Mouse (Mus musculus) neural tube, postnatal 0 days (tissue): Measurements from ENCODE around the gene Ptprg. TPM values are rescaled to one million over a fixed set of nuclear protein-coding genes. Genes with fewer than 3 reads are reported as not detected.

Source experiments
- polyA plus RNA-seq: library from polyadenylated mRNA; unstranded; fragments of >200 nt; fragmentation: Nextera tagmentation; extraction: Ambion mirVana; gene quantifications from 2 replicates; pipeline ENCODE4 v1.2.1, GENCODE M21; 2015

Ptprg gene
- 29.1 and 33.3 TPM in 2 replicates for polyA plus RNA-seq

DNA sequence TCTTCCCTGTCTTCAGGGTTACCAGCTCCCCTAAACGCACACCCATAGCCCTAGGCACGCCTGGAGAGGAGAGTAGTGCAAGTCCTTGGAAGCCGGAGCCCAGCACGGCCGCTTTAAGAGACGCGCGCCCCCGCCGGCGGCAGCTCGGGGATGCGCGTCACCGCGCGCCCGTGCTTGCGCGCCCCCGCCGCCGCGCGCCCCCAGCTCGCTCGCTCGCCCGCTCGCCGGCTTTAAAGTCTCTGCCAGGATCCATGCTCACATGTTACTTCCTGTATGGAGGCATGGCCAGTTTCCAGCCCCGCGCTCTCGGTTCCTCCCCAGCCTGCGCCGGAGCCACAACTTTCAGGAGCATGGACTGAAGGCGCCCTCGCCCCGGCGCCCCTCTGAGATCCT is at the start of gene Ptprg:
Ptprg (plus strand) TSS at position 260 of the 393 bp plus-strand sequence.

DNA sequence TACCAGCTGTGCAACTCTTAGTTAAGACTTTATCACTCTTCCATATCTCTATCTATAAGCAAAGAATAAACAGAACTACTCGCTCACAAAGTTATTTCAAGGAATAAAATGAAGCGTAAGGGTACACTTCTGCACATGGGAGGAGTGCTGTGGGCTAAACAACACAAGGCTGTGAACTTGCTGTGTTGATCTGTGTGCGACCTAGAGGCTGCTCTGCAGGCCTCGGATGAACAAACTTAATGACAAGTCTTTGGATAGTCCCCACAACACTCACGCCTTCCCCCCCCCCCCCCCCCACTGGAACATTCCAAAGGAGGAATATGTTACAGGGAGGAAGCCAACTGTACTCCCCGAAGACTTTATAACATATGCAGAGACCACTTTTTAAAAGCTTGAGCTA is 730.3 kb downstream of the Ptprg start, which contains the start of gene Gm49355:
Gm49355 (plus strand) TSS at position 336 of the 400 bp plus-strand sequence.

DNA sequence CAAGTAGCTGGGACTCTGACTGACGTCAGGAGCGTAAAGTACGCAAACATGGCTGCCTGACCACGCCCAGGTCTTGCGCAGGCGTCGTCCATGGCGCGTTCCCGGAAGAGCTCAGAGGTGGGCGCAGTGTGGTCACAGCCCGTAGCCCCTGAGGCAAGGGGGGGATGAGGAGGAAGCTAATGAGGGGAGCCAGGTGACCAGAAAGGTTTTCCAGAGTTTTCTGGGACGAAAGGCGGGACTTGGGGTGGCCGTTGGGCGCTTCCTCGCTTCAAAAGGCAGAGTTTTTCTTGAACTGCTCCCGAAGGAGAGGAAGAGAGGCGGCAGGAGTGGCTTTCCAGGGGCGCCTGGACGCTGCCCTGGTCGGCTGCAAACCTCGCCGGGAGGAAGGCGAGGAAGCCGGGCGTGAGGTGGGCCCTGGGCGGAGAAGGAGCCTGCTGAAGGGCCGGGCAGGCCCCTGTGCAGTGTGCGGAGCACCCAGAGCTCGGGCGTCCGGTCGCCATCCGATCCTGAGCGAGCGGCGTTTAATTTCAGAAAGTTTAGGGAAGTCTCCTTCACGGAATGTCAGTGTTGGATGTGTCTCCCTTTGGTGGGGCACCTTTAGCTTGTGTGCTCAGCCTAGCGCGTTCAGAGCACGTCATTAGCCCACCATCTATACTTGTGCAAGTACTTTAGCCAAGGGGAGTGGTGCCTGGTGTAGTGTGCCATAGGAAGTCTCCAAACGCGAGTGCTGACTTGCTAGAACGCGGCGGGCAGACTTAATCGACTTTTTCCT is 731.0 kb downstream of the Ptprg start, which contains the start of gene 3830406C13Rik:
3830406C13Rik (plus strand) TSS at position 33 of the 772 bp plus-strand sequence.

Other genes starting within 250 kb of the Ptprg start
- 1.5 and 1.9 TPM in 2 replicates for gene Gm3839, start 196.8 kb upstream of the Ptprg start, polyA plus RNA-seq